Mouse (Mus musculus) testis, adult 2 months (tissue): ENCODE results near the gene Fry.

Source experiments
- CTCF ChIP-seq: fragments of 200-500 bp; IDR thresholded peaks from 2 replicates; pipeline ENCODE4 v1.5.1; 2012; ENCODE audit warnings: low read depth, mild to moderate bottlenecking, inconsistent platforms, low read length, moderate library complexity; ENCODE audit not compliant: control insufficient read depth, insufficient read depth, insufficient replicate concordance
- POLR2A ChIP-seq: fragments of 200-500 bp; IDR thresholded peaks from 2 replicates; pipeline ENCODE4 v1.6.1; 2012; ENCODE audit warnings: low read depth, mild to moderate bottlenecking, inconsistent platforms, low read length, moderate library complexity; ENCODE audit not compliant: control insufficient read depth

GRCm38 (mm10) chr5:150257764-150258163 is 139.3 kb downstream of the Fry start:
- TF ChIP-seq CTCF: peak; percentile 64; the same call in 1 of the 2 replicates
- TF ChIP-seq POLR2A: no peak
